Mouse (Mus musculus) lung, adult 2 months (tissue): ENCODE results near the gene Mfsd4a. TPM values are rescaled to one million over a fixed set of nuclear protein-coding genes. Genes with fewer than 3 reads are reported as not detected.

Experiments used
- DNase-seq: peaks from one replicate; pipeline ENCODE4 v3.0.0; 2022
- H3K4me1 ChIP-seq: fragments of 200-500 bp; 2 replicates; pipeline ENCODE4 v1.6.1; 2011; ENCODE audit warnings: low read length; ENCODE audit not compliant: control insufficient read depth, insufficient read depth
- H3K4me3 ChIP-seq: fragments of 200-500 bp; replicated peaks from 2 replicates; pipeline ENCODE3; 2011; ENCODE audit warnings: low read depth, mild to moderate bottlenecking, control low read depth, low read length; ENCODE audit errors: extremely low read depth
- CTCF ChIP-seq: fragments of 200-500 bp; IDR thresholded peaks from 2 replicates; pipeline ENCODE4 v1.5.1; 2011; ENCODE audit warnings: mild to moderate bottlenecking, low read length, control low read depth; ENCODE audit not compliant: insufficient read depth
- POLR2A ChIP-seq: fragments of 200-500 bp; IDR thresholded peaks from 2 replicates; pipeline ENCODE4 v1.6.1; 2011; ENCODE audit warnings: low read depth, mild to moderate bottlenecking, control low read depth, low read length, borderline replicate concordance; ENCODE audit errors: extremely low read depth
- WGBS: fragments of 180-500 bp; shearing (Covaris S2); methylation state at CpG from one replicate; pipeline ENCODE4 v1.1.7; 2018; 5-methylcytosine and 5-hydroxymethylcytosine counted together
- polyA plus RNA-seq: library from polyadenylated mRNA; depleted of rRNA; stranded (reverse); fragments of >200 nt; gene quantifications from 2 replicates; pipeline ENCODE4 v1.2.3, GENCODE M21; 2012

Mfsd4a gene
- polyA plus RNA-seq, 1 experiment, result 5.0 TPM

DNA sequence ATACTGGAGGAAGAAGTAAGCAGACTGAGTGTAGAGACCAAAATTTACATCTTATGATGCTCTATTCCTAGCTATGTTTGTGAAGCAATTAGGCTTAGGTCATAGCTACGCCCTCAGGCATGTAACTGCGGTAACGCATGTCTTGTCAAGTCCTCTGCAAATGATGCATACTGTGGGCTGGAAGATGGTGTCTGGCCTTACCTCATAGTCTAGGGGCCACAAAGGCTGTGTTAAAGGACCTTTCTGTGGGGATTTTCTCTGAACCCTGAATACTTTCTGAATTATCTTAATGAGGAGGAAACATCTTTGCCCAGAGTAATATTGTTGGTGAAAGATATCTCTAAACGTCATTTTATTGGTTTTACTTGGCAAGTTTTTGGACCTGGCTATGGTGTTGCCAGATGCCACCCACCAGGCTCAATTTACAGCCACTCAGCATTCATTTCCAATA, 66.0 kb downstream of the Mfsd4a start:
- 77% methylated on average over 4 of the region's 4 CpGs for WGBS
- Histone ChIP-seq H3K4me1 (peaks cover 5% of the 10 kb centered on the region), H3K4me3 (no peak overlapping the region)
- DNase-seq, result no peak
- TF ChIP-seq POLR2A (no peak), CTCF (no peak)

DNA sequence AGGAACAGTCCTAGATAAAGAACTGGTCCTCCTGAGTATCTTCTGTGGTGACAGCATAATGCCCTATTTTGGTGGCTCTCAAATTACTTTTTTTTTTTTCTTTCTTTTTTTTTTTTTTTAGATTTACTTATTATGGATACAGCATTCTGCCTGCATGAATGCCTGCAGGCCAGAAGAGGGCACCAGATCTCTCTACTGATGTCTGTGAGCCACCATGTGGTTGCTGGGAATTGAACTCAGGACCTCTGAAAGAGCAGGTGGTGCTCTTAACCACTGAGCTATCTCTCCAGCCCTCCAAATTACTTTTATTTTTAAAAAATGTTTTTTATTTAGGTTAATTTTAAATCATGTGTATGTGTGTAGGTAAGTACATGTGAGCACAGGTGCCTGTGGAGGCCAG, 67.4 kb downstream of the Mfsd4a start:
- Histone ChIP-seq H3K4me3 (no peak overlapping the region), H3K4me1 (no peaks in the 10 kb centered on the region; the same call in 1 of the 2 replicates)
- no peak for DNase-seq
- TF ChIP-seq CTCF (peak; percentile 39), POLR2A (no peak)

DNA sequence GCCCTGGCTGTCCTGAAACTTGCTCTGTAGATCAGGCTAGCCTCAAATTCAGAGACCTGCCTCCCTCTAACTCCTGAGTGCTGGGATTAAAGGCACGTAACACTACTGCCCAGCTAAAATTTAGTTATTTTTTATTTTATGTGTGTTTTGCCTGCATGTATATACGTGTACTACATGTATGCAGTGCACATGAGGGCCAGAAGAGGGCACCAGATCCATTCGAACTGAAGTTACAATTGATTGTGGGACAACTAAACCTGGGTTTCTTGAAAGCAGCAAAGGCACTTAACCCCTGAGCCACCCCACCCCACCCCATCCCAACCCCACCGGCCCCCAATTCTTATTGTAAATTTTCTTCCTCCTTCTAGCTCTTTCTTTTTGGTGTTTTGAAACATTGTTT, 72.8 kb downstream of the Mfsd4a start:
- peak; percentile 60 for DNase-seq
- TF ChIP-seq POLR2A (no peak), CTCF (peak; percentile 19; the same call in 1 of the 2 replicates)
- Histone ChIP-seq H3K4me1 (no peaks in the 10 kb centered on the region), H3K4me3 (no peak overlapping the region)
- whole genome bisulfite sequencing, result 31% methylated on average over 4 of the region's 4 CpGs

DNA sequence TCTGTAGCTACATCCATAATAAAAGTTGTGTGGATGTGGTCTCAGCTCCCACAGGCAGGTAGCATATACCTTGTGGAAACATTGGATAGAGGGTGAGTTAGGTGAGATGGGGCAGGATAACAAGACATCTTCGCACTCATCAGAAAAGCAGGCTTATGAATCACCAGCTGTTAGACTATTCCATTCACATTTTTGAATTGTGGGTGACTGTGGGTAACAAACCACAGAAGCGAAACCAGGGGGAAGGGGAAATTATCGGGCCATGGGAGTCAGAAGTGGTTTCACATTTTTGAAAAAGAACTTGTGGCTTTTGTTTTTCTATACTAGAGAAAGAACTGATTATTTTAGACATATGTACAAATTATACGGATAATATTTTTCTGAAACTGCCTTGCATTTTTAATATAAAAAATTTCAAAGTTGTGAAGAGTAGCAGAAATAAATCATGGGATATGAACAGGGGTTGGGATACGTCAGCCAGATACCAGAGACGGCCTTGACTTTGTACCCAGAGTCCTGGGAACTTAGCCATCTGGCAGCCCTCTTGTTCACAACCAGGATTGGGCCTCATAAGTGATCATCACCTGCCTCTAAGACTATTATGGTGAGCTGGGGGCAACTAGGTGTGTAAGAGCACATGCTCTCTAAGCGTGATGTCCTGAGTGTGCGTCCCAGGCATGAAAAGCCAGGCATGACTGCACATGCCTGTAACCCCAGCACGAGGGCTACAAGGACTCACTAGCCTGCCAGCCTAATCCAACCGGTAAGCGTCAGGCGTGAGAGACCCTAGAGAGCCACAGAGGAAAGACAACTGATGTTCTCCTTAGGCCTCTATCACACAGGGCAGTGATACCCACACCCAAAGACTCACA, 74.5 kb downstream of the Mfsd4a start:
- no peak overlapping the region for H3K4me3 ChIP-seq
- H3K4me1 ChIP-seq, result no peaks in the 10 kb centered on the region
- 81% methylated on average over 12 of the region's 12 CpGs for WGBS
- TF ChIP-seq POLR2A (no peak), CTCF (no peak)
- no peak for DNase-seq

GRCm38 (mm10) chr1:131992561-131993001, 75.3 kb downstream of the Mfsd4a start:
- 64% methylated on average over 7 of the region's 7 CpGs for whole genome bisulfite sequencing
- DNase-seq, result no peak
- Histone ChIP-seq H3K4me1 (no peaks in the 10 kb centered on the region), H3K4me3 (no peak overlapping the region)
- TF ChIP-seq POLR2A (no peak), CTCF (no peak)

- 77% methylated on average over 9 of the region's 9 CpGs for WGBS
- no peak for TF ChIP-seq CTCF
- no peak for TF ChIP-seq POLR2A
- no peak for DNase-seq
- Histone ChIP-seq H3K4me3 (no peak overlapping the region), H3K4me1 (no peaks in the 10 kb centered on the region)
Measured at GRCm38 (mm10) chr1:131990083-131990760, 77.6 kb downstream of the Mfsd4a start.

DNA sequence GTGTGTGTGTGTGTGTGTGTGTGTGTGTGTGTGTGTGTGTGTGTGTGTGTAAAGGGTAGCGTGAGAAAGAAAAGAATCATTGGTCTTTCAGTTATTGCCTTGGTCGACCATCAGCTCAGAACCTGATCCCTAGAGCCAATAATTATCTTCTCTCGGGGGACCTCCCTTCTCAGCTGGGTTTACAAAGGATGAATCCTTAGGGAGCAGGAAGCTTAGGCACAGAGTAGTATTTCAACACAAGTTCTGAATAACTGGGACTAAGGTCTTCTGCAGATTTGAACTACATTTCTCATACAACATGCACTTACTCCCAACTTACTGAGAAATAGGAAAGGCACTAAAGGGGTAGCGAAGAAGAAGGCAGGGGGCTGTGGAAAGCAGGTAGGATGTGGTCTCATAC, 78.4 kb downstream of the Mfsd4a start:
- Histone ChIP-seq H3K4me3 (no peak overlapping the region), H3K4me1 (no peaks in the 10 kb centered on the region)
- no peak for TF ChIP-seq CTCF
- TF ChIP-seq POLR2A, result no peak
- no peak for DNase-seq
- WGBS, result 80% methylated on average over 4 of the region's 4 CpGs

DNA sequence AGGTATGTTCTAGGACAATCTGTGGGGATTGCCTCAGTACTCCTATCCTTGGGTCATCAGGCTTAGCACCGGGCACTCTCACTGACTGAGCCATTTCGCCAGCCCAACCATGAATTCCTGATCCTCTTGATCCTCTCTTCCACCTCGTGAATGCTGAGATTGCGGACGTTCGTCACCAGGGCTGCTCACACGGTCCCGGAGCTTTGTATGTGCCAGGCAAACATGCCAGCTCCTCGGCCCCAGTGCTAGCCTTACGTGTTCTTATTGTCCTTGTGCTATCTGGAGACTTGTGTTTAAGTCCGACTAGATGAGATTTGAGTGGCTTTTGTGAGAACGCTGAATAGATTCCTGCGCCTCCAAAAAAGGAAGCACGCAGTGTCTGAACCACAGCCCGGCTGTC, 80.4 kb downstream of the Mfsd4a start:
- no peak for TF ChIP-seq CTCF
- no peak for TF ChIP-seq POLR2A
- Histone ChIP-seq H3K4me3 (no peak overlapping the region), H3K4me1 (no peaks in the 10 kb centered on the region)
- DNase-seq, result no peak
- 56% methylated on average over 15 of the region's 15 CpGs for WGBS

DNA sequence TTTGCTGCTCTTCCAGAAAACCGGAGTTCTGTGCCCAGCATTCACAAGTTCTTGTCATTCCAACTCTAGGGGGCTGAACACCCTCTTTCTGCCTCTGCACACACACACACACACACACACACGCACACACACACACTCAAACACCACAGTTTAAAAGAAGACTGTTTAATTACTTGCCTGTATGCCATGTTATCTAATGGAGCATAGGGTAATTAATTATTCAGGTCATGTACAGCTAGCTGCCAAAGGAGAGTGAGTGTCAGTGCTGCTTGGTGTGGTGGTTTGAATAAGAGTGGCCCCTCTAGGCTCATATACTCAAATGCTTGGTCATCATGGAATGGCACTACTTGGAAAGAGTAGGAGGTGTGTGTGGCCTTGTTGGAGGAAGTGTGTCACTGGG, 84.1 kb downstream of the Mfsd4a start:
- H3K4me3 ChIP-seq, result no peak overlapping the region
- no peak for DNase-seq
- TF ChIP-seq POLR2A (no peak), CTCF (no peak)
- H3K4me1 ChIP-seq, result no peaks in the 10 kb centered on the region
- 61% methylated on average over 2 of the region's 2 CpGs for WGBS

GRCm38 (mm10) chr1:131982907-131983306, 85.0 kb downstream of the Mfsd4a start:
- WGBS, result 11% methylated on average over 5 of the region's 5 CpGs
- DNase-seq, result peak; percentile 74
- no peak overlapping the region for H3K4me3 ChIP-seq
- TF ChIP-seq CTCF (peak; percentile 97), POLR2A (no peak)
- H3K4me1 ChIP-seq, result no peaks in the 10 kb centered on the region
